Mouse (Mus musculus) C2C12 (cell line): ENCODE measurements around the gene Cmtm4.

Source experiments
- CEBPB ChIP-seq: IDR thresholded peaks from one replicate; pipeline ENCODE4 v1.6.1; 2011; ENCODE audit warnings: low read depth, mild to moderate bottlenecking, control low read depth, moderate library complexity
- CTCF ChIP-seq: IDR thresholded peaks from one replicate; pipeline ENCODE4 v1.5.1; 2011; ENCODE audit not compliant: control insufficient read depth, insufficient read depth, insufficient read length
- MAX ChIP-seq: IDR thresholded peaks from one replicate; pipeline ENCODE4 v1.6.1; 2011; ENCODE audit warnings: mild to moderate bottlenecking, control low read depth
- MYOD1 ChIP-seq: IDR thresholded peaks from one replicate; pipeline ENCODE4 v1.6.1; 2011; ENCODE audit warnings: low read depth; ENCODE audit not compliant: control insufficient read depth, insufficient read length
- USF1 ChIP-seq: IDR thresholded peaks from one replicate; pipeline ENCODE4 v1.6.1; 2011; ENCODE audit warnings: low read depth, mild to moderate bottlenecking, control low read depth, moderate library complexity

- TF ChIP-seq MAX, result peak; percentile 75
- TF ChIP-seq CTCF, result no peak
- TF ChIP-seq MYOD1, result no peak
- no peak for TF ChIP-seq USF1
- TF ChIP-seq CEBPB, result peak; percentile 40
Measured at GRCm38 (mm10) chr8:104436038-104436437, 40.4 kb upstream of the Cmtm4 start.
